Mouse (Mus musculus): ENCODE measurements around the gene E330017A01Rik.

E330017A01Rik gene

DNA sequence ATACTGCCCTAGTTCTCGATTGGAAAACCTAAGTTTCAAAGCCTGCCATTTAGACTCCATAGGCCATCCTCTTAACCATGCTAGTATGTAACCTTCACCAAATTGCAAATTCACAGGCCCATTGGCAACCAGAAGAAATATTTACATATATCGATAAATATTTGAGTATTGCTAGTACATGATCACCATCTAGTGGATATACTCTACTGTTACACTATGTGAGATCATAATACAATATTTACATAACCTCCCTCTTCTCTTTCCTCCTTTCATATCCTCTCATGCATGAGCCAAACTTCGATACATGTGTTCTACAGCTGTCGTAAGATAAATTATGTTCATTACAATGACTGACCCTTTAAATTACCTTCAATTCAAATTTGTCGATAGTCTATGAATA, 24.5 kb upstream of the E330017A01Rik start:
- no peak for DNase-seq (ENCODE audit: low spot score)

- DNase-seq (ENCODE audit: low spot score): no peak
These were observed 23.8 kb upstream of the E330017A01Rik start for GRCm38 (mm10) chr16:58662287-58662791.

DNA sequence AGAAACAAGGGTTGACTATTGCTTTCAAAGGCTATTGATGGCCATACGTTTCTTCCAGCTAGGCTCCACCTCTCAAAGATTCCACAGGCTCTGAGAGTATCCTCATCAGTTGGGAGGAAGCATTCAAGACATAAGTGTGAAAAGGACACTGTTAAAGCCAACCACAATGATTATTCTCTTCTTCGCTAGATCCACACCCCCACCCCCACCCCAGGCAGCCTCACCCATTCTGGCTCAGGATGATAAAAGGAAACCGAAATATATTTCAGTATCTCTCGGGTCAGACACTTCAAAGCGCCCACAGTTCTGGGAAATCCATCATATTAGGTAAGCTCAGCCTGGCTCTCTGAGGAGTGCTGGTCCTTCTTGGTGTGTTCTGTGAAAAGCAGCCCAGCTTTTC, 23.3 kb upstream of the E330017A01Rik start:
- DNase-seq (ENCODE audit: low spot score): no peak

- DNase-seq (ENCODE audit: low spot score): no peak
These were observed 20.1 kb upstream of the E330017A01Rik start for GRCm38 (mm10) chr16:58658668-58659067.

- DNase-seq (ENCODE audit: low spot score): no peak
These were observed 18.0 kb upstream of the E330017A01Rik start for GRCm38 (mm10) chr16:58656526-58656925.

DNA sequence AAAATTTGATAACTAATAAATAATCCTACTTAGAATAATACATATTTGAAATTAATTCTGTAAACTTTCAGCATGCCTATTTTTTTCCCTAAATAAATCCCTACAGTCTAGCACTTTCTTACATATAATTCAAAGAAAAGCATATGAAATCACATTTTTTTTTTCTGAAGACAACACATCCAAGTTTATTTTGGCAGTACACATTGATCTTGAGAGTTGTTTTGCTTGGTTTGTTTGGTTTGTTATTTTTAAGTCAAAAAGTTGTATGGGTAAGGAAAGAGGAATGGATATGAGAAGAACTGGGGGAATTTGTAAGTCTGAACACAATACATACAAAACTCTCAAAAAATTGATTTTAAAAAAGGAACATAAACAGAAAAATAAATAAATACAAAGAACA, 17.2 kb upstream of the E330017A01Rik start:
- no peak for DNase-seq (ENCODE audit: low spot score)

DNA sequence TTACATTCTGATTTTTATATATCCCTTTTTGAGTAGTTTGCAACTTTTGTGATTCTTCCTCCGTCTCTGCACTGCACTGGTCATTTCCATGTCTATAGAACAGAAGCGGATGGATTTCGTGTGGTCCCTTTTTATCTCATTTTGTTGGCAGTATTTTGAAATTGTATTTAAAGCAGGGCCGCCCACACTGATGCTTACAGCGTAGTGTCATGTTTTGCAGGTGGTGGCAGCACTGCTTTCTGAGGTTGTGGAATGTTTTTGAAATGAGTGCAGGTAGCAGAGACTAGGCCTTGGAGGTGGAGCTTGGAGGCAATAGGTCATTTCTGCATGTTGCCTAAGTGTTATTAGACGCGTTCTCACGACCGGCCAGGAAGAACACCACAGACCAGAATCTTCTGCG, 11.4 kb upstream of the E330017A01Rik start:
- DNase-seq (ENCODE audit: low spot score): no peak

DNA sequence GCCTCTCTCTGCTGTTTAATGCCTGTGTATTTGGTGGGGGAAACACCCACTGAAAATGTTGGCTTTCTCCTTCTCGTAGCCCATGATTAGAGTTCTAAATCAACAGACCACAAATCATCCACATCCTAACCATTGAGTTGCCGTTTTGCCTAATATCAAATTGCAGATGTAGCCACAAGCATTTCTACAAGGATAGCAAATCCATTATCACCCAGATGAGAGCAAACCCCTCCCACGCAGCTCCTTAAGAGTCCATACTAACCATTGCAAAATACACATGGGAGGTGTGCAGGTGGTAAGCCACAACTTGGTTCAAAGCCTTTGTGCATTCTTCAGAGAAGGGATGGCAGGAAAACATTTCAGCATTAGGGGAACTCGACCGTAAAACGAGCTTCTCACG, 523 bp downstream of the E330017A01Rik start:
- DNase-seq (ENCODE audit: low spot score): no peak

- DNase-seq (ENCODE audit: low spot score): no peak
These were observed 1.1 kb downstream of the E330017A01Rik start for GRCm38 (mm10) chr16:58637448-58637847.

DNA sequence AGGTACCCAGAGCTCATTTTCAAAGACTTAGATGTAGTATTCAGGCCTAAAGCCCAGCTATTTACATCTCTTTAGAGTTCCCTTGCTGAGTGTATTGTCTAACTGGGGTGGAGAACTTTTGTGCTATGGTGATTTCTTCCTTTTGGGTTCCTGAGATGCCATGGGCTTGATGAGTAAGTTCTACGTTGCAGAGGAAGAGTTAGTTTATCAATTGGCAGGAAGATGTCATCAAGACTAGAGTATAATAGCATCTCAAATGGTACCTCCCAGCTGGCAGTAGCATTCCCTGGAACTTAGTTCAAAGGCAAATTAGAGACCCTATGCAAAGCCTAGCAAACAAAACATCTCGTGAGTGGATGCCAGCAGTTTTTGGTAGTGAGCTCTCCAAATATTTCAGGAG, 2.7 kb downstream of the E330017A01Rik start:
- no peak for DNase-seq (ENCODE audit: low spot score)

DNA sequence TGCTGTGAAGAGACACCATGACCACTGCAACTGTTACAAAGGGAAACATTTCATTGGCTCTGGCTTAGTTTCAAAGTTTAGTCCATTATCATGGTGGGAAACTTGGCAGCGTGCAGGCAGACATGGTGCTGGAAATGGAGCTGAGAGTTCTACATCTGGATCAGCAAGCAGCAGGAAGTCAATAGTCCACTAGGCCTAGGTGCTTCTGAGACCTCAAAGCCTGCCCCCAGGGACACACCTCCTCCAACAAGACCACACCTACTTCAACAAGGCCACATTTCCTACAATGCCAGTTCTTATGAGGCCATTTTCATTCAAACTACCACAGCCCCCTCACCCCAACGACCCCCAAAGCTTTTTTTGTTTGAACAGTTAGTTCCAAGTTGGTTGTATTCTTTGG, 8.8 kb downstream of the E330017A01Rik start:
- DNase-seq (ENCODE audit: low spot score): no peak

DNA sequence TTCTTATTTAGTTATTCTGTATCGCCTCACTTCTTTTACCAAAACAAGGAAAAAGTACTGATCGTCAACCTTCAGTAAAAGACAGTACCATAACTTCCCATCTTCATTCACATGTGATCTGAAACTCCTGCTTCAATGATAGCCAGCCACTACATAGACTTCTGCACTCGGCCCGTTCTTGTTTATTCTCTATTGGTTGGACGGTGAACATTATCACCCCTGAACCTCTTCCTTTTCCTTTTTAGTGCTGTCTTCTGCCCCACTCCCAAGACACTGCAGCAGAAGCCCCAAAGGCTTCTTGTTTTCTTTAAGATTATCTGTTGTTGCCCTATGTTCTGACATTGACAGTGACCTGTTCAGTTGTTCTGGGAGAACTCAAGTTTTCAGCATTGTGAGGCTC, 9.6 kb downstream of the E330017A01Rik start:
- DNase-seq (ENCODE audit: low spot score): no peak

DNA sequence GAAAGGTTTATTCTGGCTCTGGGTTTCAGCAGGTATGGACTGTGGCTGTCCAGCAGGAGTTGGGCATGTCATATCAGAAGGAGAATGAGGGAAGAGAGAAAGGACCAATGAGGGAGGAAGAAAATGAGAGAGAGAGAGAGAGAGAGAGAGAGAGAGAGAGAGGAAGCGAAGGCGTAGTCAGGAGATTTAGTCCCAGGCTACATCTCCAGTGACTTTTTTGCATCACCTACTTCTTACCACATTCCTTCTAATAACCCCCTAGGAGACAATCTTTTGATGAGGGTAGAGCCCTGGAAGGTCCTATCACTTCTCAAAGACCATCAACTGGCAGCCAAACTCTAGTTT, 10.2 kb downstream of the E330017A01Rik start:
- no peak for DNase-seq (ENCODE audit: low spot score)

GRCm38 (mm10) chr16:58627597-58628335, 10.8 kb downstream of the E330017A01Rik start:
- no peak for DNase-seq (ENCODE audit: low spot score)

GRCm38 (mm10) chr16:58623944-58624343, 14.6 kb downstream of the E330017A01Rik start:
- peak; percentile 43 for DNase-seq (ENCODE audit: low spot score)

DNA sequence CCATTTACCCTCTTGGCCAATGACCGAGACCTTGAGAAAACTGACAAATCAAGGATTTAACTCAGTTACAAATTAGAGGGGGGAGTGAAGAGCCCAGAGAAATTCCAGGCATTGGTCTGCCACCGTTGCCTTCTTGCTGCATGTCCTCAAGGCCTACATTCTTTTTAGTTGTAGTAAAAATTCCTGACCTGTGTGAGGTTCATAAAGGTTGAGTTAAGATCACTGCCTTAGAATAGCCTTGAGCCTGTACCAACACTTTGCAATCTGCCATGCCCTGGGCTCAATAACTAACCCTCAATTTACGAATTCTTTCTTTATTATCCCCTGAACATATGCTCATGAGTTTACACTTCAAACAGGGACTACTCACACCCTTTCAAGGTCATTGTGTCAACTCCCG, 15.4 kb downstream of the E330017A01Rik start:
- DNase-seq (ENCODE audit: low spot score): no peak

DNA sequence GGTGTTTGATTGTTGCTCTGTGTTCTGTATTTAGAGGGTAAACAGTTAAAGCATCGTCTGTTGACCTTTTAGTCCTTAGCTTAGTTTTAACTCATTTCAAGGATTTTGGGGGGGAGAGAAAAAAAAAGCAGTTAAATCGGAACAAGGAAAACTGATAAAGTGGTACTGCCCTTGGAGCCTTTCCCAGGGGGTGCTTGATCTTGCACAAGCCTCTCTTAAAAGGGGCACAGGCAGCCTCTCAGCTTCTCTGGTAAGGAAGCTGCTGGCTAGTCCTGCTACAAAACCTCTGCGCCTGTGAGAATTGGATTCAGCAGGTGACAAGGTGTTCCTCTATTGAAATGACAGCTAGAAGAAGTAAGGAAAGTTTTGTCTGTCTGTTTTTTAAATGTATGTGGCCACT, 16.2 kb downstream of the E330017A01Rik start:
- DNase-seq (ENCODE audit: low spot score): no peak

DNA sequence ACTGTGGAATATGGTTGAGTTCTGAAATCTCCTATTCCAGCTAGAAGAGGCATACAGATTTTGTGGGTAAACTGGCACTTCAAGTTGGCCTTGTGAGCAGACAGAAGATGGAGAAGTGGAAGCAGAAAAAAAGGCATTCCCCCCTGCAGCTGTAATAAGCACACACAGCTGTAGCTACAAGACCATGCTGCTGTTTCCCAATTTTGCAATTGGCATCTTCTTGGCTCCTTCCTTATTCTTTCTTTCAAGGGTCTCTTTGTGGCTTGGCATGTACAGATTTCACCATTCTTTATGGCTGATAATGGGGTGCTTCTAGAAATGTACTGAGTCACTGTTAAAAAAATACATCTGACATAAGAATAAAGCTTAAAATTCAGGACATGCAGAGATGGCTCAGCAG, 21.2 kb downstream of the E330017A01Rik start:
- no peak for DNase-seq (ENCODE audit: low spot score)

DNA sequence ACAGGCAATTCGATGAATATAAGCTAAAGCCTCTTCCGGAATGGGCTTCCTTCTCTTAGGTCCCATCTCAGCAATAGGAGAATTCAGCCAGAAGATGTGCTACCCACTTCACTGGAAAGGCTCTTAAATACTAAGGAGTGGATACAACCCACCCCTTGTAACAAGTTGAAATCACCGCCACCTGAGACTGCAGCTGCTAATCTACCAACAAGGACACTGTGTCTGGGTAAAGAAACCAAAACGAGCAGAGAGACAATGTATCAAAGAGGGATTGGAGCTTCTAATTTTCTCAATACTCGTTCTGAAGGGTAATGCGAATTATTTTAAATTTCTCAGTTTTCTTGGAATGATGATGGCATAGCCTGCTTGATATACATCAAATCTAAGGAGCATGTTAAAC, 21.7 kb downstream of the E330017A01Rik start, which contains the start of gene Gm813:
Gm813 (minus strand) TSS at position 101 of the 400 bp plus-strand sequence.
- DNase-seq (ENCODE audit: low spot score): no peak

GRCm38 (mm10) chr16:58612969-58613368, 25.6 kb downstream of the E330017A01Rik start:
- DNase-seq (ENCODE audit: low spot score): no peak

GRCm38 (mm10) chr16:58607101-58607500, 31.4 kb downstream of the E330017A01Rik start:
- DNase-seq (ENCODE audit: low spot score): peak; percentile 49

DNA sequence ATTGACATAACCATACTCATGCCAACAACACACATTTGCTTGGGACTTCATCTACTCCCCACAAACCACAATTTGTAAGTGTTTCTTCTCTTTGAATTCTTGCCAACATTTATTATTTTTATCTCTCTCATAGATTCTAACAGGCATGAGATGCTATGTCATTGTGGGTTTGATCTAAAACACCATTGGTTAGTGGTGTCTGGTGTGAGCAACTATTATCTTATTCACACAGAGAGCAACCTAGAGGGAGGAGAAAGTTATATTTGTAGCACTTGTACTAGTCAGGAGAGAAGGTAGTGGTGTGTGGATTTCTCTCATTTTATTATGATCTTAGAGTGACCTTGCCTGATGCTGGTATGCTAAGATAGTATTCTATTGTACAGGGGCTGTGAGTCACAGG, 33.9 kb downstream of the E330017A01Rik start:
- DNase-seq (ENCODE audit: low spot score): no peak

- DNase-seq (ENCODE audit: low spot score): no peak
These were observed 34.7 kb downstream of the E330017A01Rik start for GRCm38 (mm10) chr16:58603831-58604230.

GRCm38 (mm10) chr16:58600846-58601245, 37.7 kb downstream of the E330017A01Rik start:
- no peak for DNase-seq (ENCODE audit: low spot score)
